Mouse (Mus musculus): ENCODE data around the gene Krt27.

DNA sequence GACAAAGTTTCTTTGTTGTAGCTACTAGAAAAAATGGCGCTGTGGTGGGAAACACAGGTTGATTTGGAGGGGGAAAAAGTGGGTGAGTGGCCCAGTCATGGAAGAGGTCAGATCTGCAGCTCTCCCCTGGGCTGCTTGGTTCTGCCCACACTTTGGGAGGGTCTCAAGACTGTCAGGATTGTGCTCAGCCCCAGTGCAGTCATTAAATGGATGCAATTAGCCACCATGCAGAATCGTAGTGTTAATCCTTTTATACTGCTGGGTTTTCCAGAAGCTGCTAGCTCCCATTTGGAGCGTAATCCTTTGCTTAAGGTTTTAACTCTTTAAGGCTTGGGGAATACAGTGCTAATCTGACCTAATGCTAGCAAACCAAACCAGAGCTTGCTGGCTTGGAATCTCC is 45.1 kb upstream of the Krt27 start:
- no peak for TF ChIP-seq MAFK (IDR thresholded peaks at IDR 0.05; ENCODE audit: borderline replicate concordance, low read depth, low read length)
- TF ChIP-seq SIN3A (IDR thresholded peaks at IDR 0.05; ENCODE audit: low read length) = no peak
- TF ChIP-seq CTCF (IDR thresholded peaks at IDR 0.05 in 2 of 3, conservative IDR thresholded peaks at IDR 0.05 in 1 of 3; ENCODE audit: control insufficient read depth in 1 of 3, insufficient read depth in 1 of 3, low read depth in 2 of 3, low read length in 3 of 3, poor library complexity in 1 of 3, severe bottlenecking in 1 of 3) = no peak
- no peak for TF ChIP-seq KAT2A (conservative IDR thresholded peaks at IDR 0.05; ENCODE audit: low read depth, low read length)
- TF ChIP-seq EP300 (IDR thresholded peaks at IDR 0.05; ENCODE audit: low read depth in 1 of 2, low read length in 2 of 2) = no peak
- TF ChIP-seq POLR2A (IDR thresholded peaks at IDR 0.05; ENCODE audit: control insufficient read depth in 1 of 2, insufficient read depth in 1 of 2, low read depth in 1 of 2, low read length in 2 of 2, poor library complexity in 1 of 2) = no peak
- TF ChIP-seq CHD2 (IDR thresholded peaks at IDR 0.05; ENCODE audit: low read length) = no peak
- TF ChIP-seq USF2 (IDR thresholded peaks at IDR 0.05; ENCODE audit: borderline replicate concordance in 1 of 2, insufficient read depth in 1 of 2, low read depth in 1 of 2, low read length in 2 of 2) = no peak
- no peak for TF ChIP-seq E2F4 (IDR thresholded peaks at IDR 0.05; ENCODE audit: borderline replicate concordance, low read depth, low read length)
- TF ChIP-seq GABPA (IDR thresholded peaks at IDR 0.05; ENCODE audit: low read depth, low read length) = no peak
- no peak for TF ChIP-seq MAX (IDR thresholded peaks at IDR 0.05; ENCODE audit: low read length)

Measured in MEL (cell line).